Mouse (Mus musculus) intestine, embryonic 14.5 days (tissue): ENCODE measurements around the gene Gm884. TPM values are rescaled to one million over a fixed set of nuclear protein-coding genes. Genes with fewer than 3 reads are reported as not detected.

Source experiments
- ATAC-seq: fragments of 200-750 bp; cut with Nextera tagmentation; replicated peaks from 2 replicates; pipeline ENCODE4 v1.8.0; 2017; ENCODE audit warnings: low read depth, moderate number of reproducible peaks, moderate TSS enrichment, moderate library complexity; ENCODE audit not compliant: low FRiP score, low TSS enrichment
- DNase-seq: peaks from one replicate; pipeline ENCODE4 v3.0.0-alpha.2; 2018; ENCODE audit warnings: low spot score
- H3K27ac ChIP-seq: fragments of 300-500 bp; sonication (generic); 2 replicates; pipeline ENCODE4 v1.5.1; 2014; ENCODE audit warnings: low read depth, mild to moderate bottlenecking, control low read depth
- H3K27me3 ChIP-seq: fragments of 300-500 bp; sonication (generic); replicated peaks from 2 replicates; pipeline ENCODE4 v1.6.1; 2014; ENCODE audit warnings: low read length, control low read depth; ENCODE audit not compliant: control insufficient read depth, insufficient read depth
- H3K36me3 ChIP-seq: fragments of 300-500 bp; sonication (generic); 2 replicates; pipeline ENCODE4 v1.6.1; 2014; ENCODE audit warnings: low read length, control low read depth; ENCODE audit not compliant: control insufficient read depth, insufficient read depth
- H3K4me1 ChIP-seq: fragments of 300-500 bp; sonication (generic); replicated peaks from 2 replicates; pipeline ENCODE4 v1.6.1; 2014; ENCODE audit warnings: low read length, control low read depth, mixed read lengths; ENCODE audit not compliant: control insufficient read depth, insufficient read depth
- H3K4me2 ChIP-seq: fragments of 300-500 bp; sonication (generic); 2 replicates; pipeline ENCODE4 v1.6.1; 2014; ENCODE audit warnings: low read length
- H3K4me3 ChIP-seq: fragments of 300-500 bp; sonication (generic); 2 replicates; pipeline ENCODE4 v1.5.1; 2014; ENCODE audit warnings: low read depth, low read length, control low read depth, mixed read lengths
- H3K9ac ChIP-seq: fragments of 300-500 bp; sonication (generic); 2 replicates; pipeline ENCODE4 v1.6.1; 2014; ENCODE audit warnings: mild to moderate bottlenecking, low read length
- H3K9me3 ChIP-seq: fragments of 300-500 bp; sonication (generic); 2 replicates; pipeline ENCODE4 v1.6.1; 2016; ENCODE audit warnings: low read length, control low read depth; ENCODE audit not compliant: control insufficient read depth
- WGBS: fragments of 180-500 bp; shearing (Covaris S2); extraction: QIAGEN DNeasy Blood & Tissue Kit; methylation state at CpG from one replicate; pipeline ENCODE4 v1.1.7; 2014; 5-methylcytosine and 5-hydroxymethylcytosine counted together
- polyA plus RNA-seq: library from polyadenylated mRNA; unstranded; fragments of >200 nt; fragmentation: Nextera tagmentation; extraction: Ambion mirVana; gene quantifications from 2 replicates; pipeline ENCODE4 v1.2.1, GENCODE M21; 2014

Gene Gm884
- polyA plus RNA-seq, 1 experiment from 2014 or later, result not detected

GRCm38 (mm10) chr11:103643211-103643610 lies 22.3 kb upstream of the Gm884 start:
- H3K4me2 ChIP-seq, result no peak overlapping the region
- H3K9ac ChIP-seq, result no peak overlapping the region
- H3K4me3 ChIP-seq, result no peak overlapping the region
- H3K36me3 ChIP-seq, result no peaks in the 10 kb centered on the region
- H3K4me1 ChIP-seq, result no peaks in the 10 kb centered on the region
- 62% methylated on average over 9 of the region's 9 CpGs for WGBS
- DNase-seq (no peak), ATAC-seq (no peak)
- H3K27me3 ChIP-seq, result peaks cover 32% of the 10 kb centered on the region
- H3K27ac ChIP-seq, result no peak overlapping the region
- H3K9me3 ChIP-seq, result no peaks in the 10 kb centered on the region

GRCm38 (mm10) chr11:103639407-103639946 lies 18.5 kb upstream of the Gm884 start:
- Histone ChIP-seq H3K9ac (no peak overlapping the region), H3K4me3 (no peak overlapping the region), H3K27me3 (peaks cover 12% of the 10 kb centered on the region), H3K36me3 (no peaks in the 10 kb centered on the region), H3K4me2 (no peak overlapping the region), H3K9me3 (no peaks in the 10 kb centered on the region), H3K4me1 (no peaks in the 10 kb centered on the region), H3K27ac (no peak overlapping the region)
- ATAC-seq (no peak), DNase-seq (peak; percentile 74)
- WGBS, result 5% methylated on average over 10 of the region's 10 CpGs

GRCm38 (mm10) chr11:103638790-103639189 lies 17.9 kb upstream of the Gm884 start, which contains the start of gene Lyzl6:
Lyzl6 (minus strand) TSS chr11:103638890.
- 69% methylated on average over 3 of the region's 3 CpGs for WGBS
- DNase-seq (no peak), ATAC-seq (no peak)

GRCm38 (mm10) chr11:103636261-103636660 lies 15.3 kb upstream of the Gm884 start:
- Histone ChIP-seq H3K4me2 (no peak overlapping the region), H3K4me1 (no peaks in the 10 kb centered on the region), H3K27ac (no peak overlapping the region), H3K4me3 (no peak overlapping the region), H3K36me3 (no peaks in the 10 kb centered on the region), H3K9ac (no peak overlapping the region), H3K27me3 (peaks cover 12% of the 10 kb centered on the region), H3K9me3 (no peaks in the 10 kb centered on the region)
- no peak for DNase-seq
- WGBS, result 75% methylated on average over 6 of the region's 6 CpGs
- ATAC-seq, result no peak

More at GRCm38 (mm10) chr11:103638790-103639189, 17.9 kb upstream of the Gm884 start, which contains the start of gene Lyzl6:
- Histone ChIP-seq H3K36me3 (no peaks in the 10 kb centered on the region), H3K4me1 (no peaks in the 10 kb centered on the region), H3K27me3 (peaks cover 12% of the 10 kb centered on the region), H3K27ac (no peak within 1 kb of the TSS), H3K4me3 (no peak within 1 kb of the TSS), H3K9ac (no peak within 1 kb of the TSS), H3K9me3 (no peaks in the 10 kb centered on the region), H3K4me2 (no peak within 1 kb of the TSS)

- H3K9ac ChIP-seq, result no peak overlapping the region
- WGBS, result 79% methylated on average over 3 of the region's 3 CpGs
- H3K4me3 ChIP-seq, result no peak overlapping the region
- no peak overlapping the region for H3K27ac ChIP-seq
- no peaks in the 10 kb centered on the region for H3K36me3 ChIP-seq
- H3K4me2 ChIP-seq, result no peak overlapping the region
- H3K27me3 ChIP-seq, result peaks cover 11% of the 10 kb centered on the region
- ATAC-seq (no peak), DNase-seq (no peak)
- no peaks in the 10 kb centered on the region for H3K9me3 ChIP-seq
- no peaks in the 10 kb centered on the region for H3K4me1 ChIP-seq
Observed at GRCm38 (mm10) chr11:103635481-103635880, 14.5 kb upstream of the Gm884 start.

- no peak overlapping the region for H3K27ac ChIP-seq
- no peak overlapping the region for H3K9ac ChIP-seq
- ATAC-seq (no peak), DNase-seq (no peak)
- no peaks in the 10 kb centered on the region for H3K4me1 ChIP-seq
- no peak overlapping the region for H3K4me3 ChIP-seq
- H3K27me3 ChIP-seq, result peaks cover 4% of the 10 kb centered on the region
- 86% methylated on average over 7 of the region's 7 CpGs for WGBS
- H3K9me3 ChIP-seq, result no peaks in the 10 kb centered on the region
- no peak overlapping the region for H3K4me2 ChIP-seq
- H3K36me3 ChIP-seq, result no peaks in the 10 kb centered on the region
Observed at GRCm38 (mm10) chr11:103634806-103635205, 13.9 kb upstream of the Gm884 start.

- Histone ChIP-seq H3K36me3 (no peaks in the 10 kb centered on the region), H3K27ac (no peak overlapping the region), H3K27me3 (no peaks in the 10 kb centered on the region), H3K9me3 (no peaks in the 10 kb centered on the region), H3K4me1 (no peaks in the 10 kb centered on the region), H3K4me2 (no peak overlapping the region), H3K9ac (no peak overlapping the region), H3K4me3 (no peak overlapping the region)
- 77% methylated on average over 23 of the region's 23 CpGs for WGBS
- ATAC-seq, result no peak
- DNase-seq, result no peak
Observed at GRCm38 (mm10) chr11:103627453-103627852, 6.5 kb upstream of the Gm884 start.

GRCm38 (mm10) chr11:103610772-103611171 lies 10.2 kb downstream of the Gm884 start:
- Histone ChIP-seq H3K4me2 (no peak overlapping the region), H3K4me1 (no peaks in the 10 kb centered on the region), H3K9ac (no peak overlapping the region), H3K27me3 (no peaks in the 10 kb centered on the region), H3K9me3 (no peaks in the 10 kb centered on the region), H3K27ac (no peak overlapping the region), H3K36me3 (no peaks in the 10 kb centered on the region), H3K4me3 (no peak overlapping the region)
- no peak for ATAC-seq
- WGBS, result 89% methylated on average over 2 of the region's 2 CpGs
- no peak for DNase-seq

- Histone ChIP-seq H3K9ac (no peak overlapping the region), H3K4me3 (no peak overlapping the region), H3K36me3 (no peaks in the 10 kb centered on the region), H3K27me3 (no peaks in the 10 kb centered on the region), H3K4me2 (no peak overlapping the region), H3K4me1 (no peaks in the 10 kb centered on the region), H3K9me3 (no peaks in the 10 kb centered on the region), H3K27ac (no peak overlapping the region)
- no peak for ATAC-seq
- no peak for DNase-seq
- 65% methylated on average over 5 of the region's 5 CpGs for WGBS
Observed at GRCm38 (mm10) chr11:103606611-103607010, 14.3 kb downstream of the Gm884 start.
